Mouse (Mus musculus) olfactory bulb, adult 2 months (tissue): Measurements from ENCODE around the gene Myadml2.

Experiments
- CTCF ChIP-seq: fragments of 200-500 bp; IDR thresholded peaks from 2 replicates; pipeline ENCODE4 v1.5.1; 2012; ENCODE audit warnings: low read depth, mild to moderate bottlenecking, low read length, moderate library complexity; ENCODE audit not compliant: insufficient read depth
- POLR2A ChIP-seq: fragments of 200-500 bp; IDR thresholded peaks from 2 replicates; pipeline ENCODE4 v1.6.1; 2012; ENCODE audit warnings: mild to moderate bottlenecking, low read depth, low read length, moderate library complexity; ENCODE audit not compliant: insufficient read depth

- no peak for TF ChIP-seq POLR2A
- TF ChIP-seq CTCF, result no peak
Measured at GRCm38 (mm10) chr11:120598990-120599549, 48.9 kb downstream of the Myadml2 start.
